Mouse (Mus musculus): ENCODE measurements around the gene Sptbn2. TPM values are rescaled to one million over a fixed set of nuclear protein-coding genes. Genes with fewer than 3 reads are reported as not detected.

Gene Sptbn2
- total and polyA plus RNA-seq, 3 experiments = 0.31 to 0.79 TPM; not detected in 1

GRCm38 (mm10) chr19:4797846-4798245, 86.9 kb downstream of the Sptbn2 start:
- Histone ChIP-seq H3K27ac (ENCODE audit: control insufficient read depth, low read depth, low read length) (no peak overlapping the region), H3K36me3 (ENCODE audit: control insufficient read depth in 1 of 2, insufficient read depth in 2 of 2, low read length in 2 of 2) (peaks cover 29 to 42% of the 10 kb centered on the region in 2 experiments), H3K4me3 (ENCODE audit: control insufficient read depth in 1 of 2, insufficient read depth in 1 of 2, low read depth in 2 of 2, low read length in 2 of 2) (no peak overlapping the region), H3K4me1 (ENCODE audit: control insufficient read depth in 1 of 2, insufficient read depth in 2 of 2, low read length in 2 of 2) (peaks cover 22 to 30% of the 10 kb centered on the region in 2 experiments), H3K9ac (ENCODE audit: control insufficient read depth, low read depth, low read length, poor library complexity, severe bottlenecking) (no peak overlapping the region), H3K79me2 (ENCODE audit: control insufficient read depth, insufficient read depth, low read length, poor library complexity) (peaks cover 69% of the 10 kb centered on the region), H3K27me3 (ENCODE audit: control insufficient read depth in 1 of 2, insufficient read depth in 2 of 2, low read length in 2 of 2) (no peaks in the 10 kb centered on the region), H3K9me3 (replicated peaks; ENCODE audit: insufficient read depth, low read length) (no peaks in the 10 kb centered on the region)
- DNase-seq (ENCODE audit: low read depth, low spot score) = no peak
- TF ChIP-seq EP300 (IDR thresholded peaks at IDR 0.05; ENCODE audit: low read depth in 1 of 2, low read length in 2 of 2) (no peak), GATA1 (IDR thresholded peaks at IDR 0.05; ENCODE audit: low read depth, low read length) (no peak), ETS1 (IDR thresholded peaks at IDR 0.05; ENCODE audit: low read depth, low read length) (no peak), HCFC1 (IDR thresholded peaks at IDR 0.05; ENCODE audit: low read depth, low read length) (no peak), MAZ (IDR thresholded peaks at IDR 0.05; ENCODE audit: low read depth, low read length) (no peak), NELFE (IDR thresholded peaks at IDR 0.05; ENCODE audit: low read depth, low read length) (no peak), TCF12 (IDR thresholded peaks at IDR 0.05; ENCODE audit: low read depth, low read length) (no peak), CTCF (IDR thresholded peaks at IDR 0.05 in 2 of 3, conservative IDR thresholded peaks at IDR 0.05 in 1 of 3; ENCODE audit: control insufficient read depth in 1 of 3, insufficient read depth in 1 of 3, low read depth in 2 of 3, low read length in 3 of 3, poor library complexity in 1 of 3, severe bottlenecking in 1 of 3) (no peak), BHLHE40 (IDR thresholded peaks at IDR 0.05; ENCODE audit: borderline replicate concordance, low read depth, low read length) (no peak), CHD1 (IDR thresholded peaks at IDR 0.05; ENCODE audit: low read depth, low read length) (no peak), POLR2AphosphoS2 (IDR thresholded peaks at IDR 0.05; ENCODE audit: low read length) (no peak), USF1 (IDR thresholded peaks at IDR 0.05; ENCODE audit: low read depth, low read length) (no peak), CHD2 (IDR thresholded peaks at IDR 0.05; ENCODE audit: low read length) (no peak), ZMIZ1 (IDR thresholded peaks at IDR 0.05; ENCODE audit: low read depth, low read length) (no peak), POLR2A (IDR thresholded peaks at IDR 0.05; ENCODE audit: control insufficient read depth in 1 of 2, insufficient read depth in 1 of 2, low read depth in 1 of 2, low read length in 2 of 2, poor library complexity in 1 of 2) (no peak), ZKSCAN1 (IDR thresholded peaks at IDR 0.05; ENCODE audit: low read depth, low read length) (no peak), GABPA (IDR thresholded peaks at IDR 0.05; ENCODE audit: low read depth, low read length) (no peak), MYC (IDR thresholded peaks at IDR 0.05; ENCODE audit: low read depth, low read length) (no peak), RAD21 (IDR thresholded peaks at IDR 0.05; ENCODE audit: low read depth, low read length) (no peak)

- Histone ChIP-seq H3K36me3 (ENCODE audit: control insufficient read depth in 1 of 2, insufficient read depth in 2 of 2, low read length in 2 of 2) (peaks cover 34 to 40% of the 10 kb centered on the region in 2 experiments), H3K4me3 (ENCODE audit: control insufficient read depth in 1 of 2, insufficient read depth in 1 of 2, low read depth in 2 of 2, low read length in 2 of 2) (no peak overlapping the region), H3K79me2 (ENCODE audit: control insufficient read depth, insufficient read depth, low read length, poor library complexity) (peaks cover 74% of the 10 kb centered on the region), H3K27ac (ENCODE audit: control insufficient read depth, low read depth, low read length) (no peak overlapping the region), H3K9me3 (replicated peaks; ENCODE audit: insufficient read depth, low read length) (no peaks in the 10 kb centered on the region), H3K9ac (ENCODE audit: control insufficient read depth, low read depth, low read length, poor library complexity, severe bottlenecking) (no peak overlapping the region), H3K27me3 (ENCODE audit: control insufficient read depth in 1 of 2, insufficient read depth in 2 of 2, low read length in 2 of 2) (no peaks in the 10 kb centered on the region), H3K4me1 (ENCODE audit: control insufficient read depth in 1 of 2, insufficient read depth in 2 of 2, low read length in 2 of 2) (peaks cover 22 to 30% of the 10 kb centered on the region in 2 experiments)
- DNase-seq (ENCODE audit: low read depth, low spot score) = no peak
- TF ChIP-seq ETS1 (IDR thresholded peaks at IDR 0.05; ENCODE audit: low read depth, low read length) = no peak
These were observed 88.1 kb downstream of the Sptbn2 start for GRCm38 (mm10) chr19:4799083-4799482.

Other genes with a start within 250 kb of the Sptbn2 start
- gene Syt12, start 233.7 kb upstream of the Sptbn2 start, total RNA-seq (2012; rRNA removed) = not detected in 2 replicates
- not detected for gene Syt12, start 233.7 kb upstream of the Sptbn2 start, polyA plus RNA-seq (2012; ENCODE audit: insufficient read depth in 1 of 2, insufficient read length in 2 of 2, low read depth in 1 of 2, low replicate concordance in 2 of 2, missing spikeins in 1 of 2)
- not detected in 2 replicates for gene 2010003K11Rik, start 212.6 kb upstream of the Sptbn2 start, total RNA-seq (2012; rRNA removed)
- not detected for gene 2010003K11Rik, start 212.6 kb upstream of the Sptbn2 start, polyA plus RNA-seq (2012; ENCODE audit: insufficient read depth in 1 of 2, insufficient read length in 2 of 2, low read depth in 1 of 2, low replicate concordance in 2 of 2, missing spikeins in 1 of 2)
- gene Pcx, start 200.7 kb upstream of the Sptbn2 start, total RNA-seq (2012; rRNA removed) = 5.9 and 7.2 TPM in 2 replicates
- gene Pcx, start 200.7 kb upstream of the Sptbn2 start, polyA plus RNA-seq (2012; ENCODE audit: insufficient read depth in 1 of 2, insufficient read length in 2 of 2, low read depth in 1 of 2, low replicate concordance in 2 of 2, missing spikeins in 1 of 2) = 1 to 10 TPM in 1 of 2 experiments, not detected in 1; 7.9 TPM
- gene Lrfn4, start 95.5 kb upstream of the Sptbn2 start, total RNA-seq (2012; rRNA removed) = 11.5 and 14.0 TPM in 2 replicates
- 10 to 100 TPM in 1 of 2 experiments, not detected in 1; 17.5 TPM for gene Lrfn4, start 95.5 kb upstream of the Sptbn2 start, polyA plus RNA-seq (2012; ENCODE audit: insufficient read depth in 1 of 2, insufficient read length in 2 of 2, low read depth in 1 of 2, low replicate concordance in 2 of 2, missing spikeins in 1 of 2)
- gene Rce1, start 85.5 kb upstream of the Sptbn2 start, total RNA-seq (2012; rRNA removed) = 37.1 and 43.1 TPM in 2 replicates
- 10 to 100 TPM in 1 of 2 experiments, not detected in 1; 67.8 TPM for gene Rce1, start 85.5 kb upstream of the Sptbn2 start, polyA plus RNA-seq (2012; ENCODE audit: insufficient read depth in 1 of 2, insufficient read length in 2 of 2, low read depth in 1 of 2, low replicate concordance in 2 of 2, missing spikeins in 1 of 2)
- 0.39 and 2.1 TPM in 2 replicates for gene Gm960, start 12.5 kb upstream of the Sptbn2 start, total RNA-seq (2012; rRNA removed)
- 1 to 10 TPM in 1 of 2 experiments, not detected in 1; 2.3 TPM for gene Gm960, start 12.5 kb upstream of the Sptbn2 start, polyA plus RNA-seq (2012; ENCODE audit: insufficient read depth in 1 of 2, insufficient read length in 2 of 2, low read depth in 1 of 2, low replicate concordance in 2 of 2, missing spikeins in 1 of 2)
- gene Rbm4b, start 45.3 kb downstream of the Sptbn2 start, total RNA-seq (2012; rRNA removed) = 7.0 and 7.4 TPM in 2 replicates
- gene Rbm4b, start 45.3 kb downstream of the Sptbn2 start, polyA plus RNA-seq (2012; ENCODE audit: insufficient read depth in 1 of 2, insufficient read length in 2 of 2, low read depth in 1 of 2, low replicate concordance in 2 of 2, missing spikeins in 1 of 2) = 10 to 100 TPM in 1 of 2 experiments, not detected in 1; 11.1 TPM
- 51.6 and 57.1 TPM in 2 replicates for gene Rbm4, start 82.7 kb downstream of the Sptbn2 start, total RNA-seq (2012; rRNA removed)
- gene Rbm4, start 82.7 kb downstream of the Sptbn2 start, polyA plus RNA-seq (2012; ENCODE audit: insufficient read depth in 1 of 2, insufficient read length in 2 of 2, low read depth in 1 of 2, low replicate concordance in 2 of 2, missing spikeins in 1 of 2) = 10 to 100 TPM in 1 of 2 experiments, not detected in 1; 31.4 TPM
- gene Gm21992, start 100.4 kb downstream of the Sptbn2 start, total RNA-seq (2012; rRNA removed) = 10.6 and 10.8 TPM in 2 replicates
- 10 to 100 TPM in 1 of 2 experiments, not detected in 1; 21.9 TPM for gene Gm21992, start 100.4 kb downstream of the Sptbn2 start, polyA plus RNA-seq (2012; ENCODE audit: insufficient read depth in 1 of 2, insufficient read length in 2 of 2, low read depth in 1 of 2, low replicate concordance in 2 of 2, missing spikeins in 1 of 2)
- gene Rbm14, start 100.5 kb downstream of the Sptbn2 start, total RNA-seq (2012; rRNA removed) = 44.7 and 49.0 TPM in 2 replicates
- 10 to 100 TPM in 1 of 2 experiments, not detected in 1; 82.3 TPM for gene Rbm14, start 100.5 kb downstream of the Sptbn2 start, polyA plus RNA-seq (2012; ENCODE audit: insufficient read depth in 1 of 2, insufficient read length in 2 of 2, low read depth in 1 of 2, low replicate concordance in 2 of 2, missing spikeins in 1 of 2)
- 43.3 and 48.3 TPM in 2 replicates for gene Ccs, start 128.2 kb downstream of the Sptbn2 start, total RNA-seq (2012; rRNA removed)
- gene Ccs, start 128.2 kb downstream of the Sptbn2 start, polyA plus RNA-seq (2012; ENCODE audit: insufficient read depth in 1 of 2, insufficient read length in 2 of 2, low read depth in 1 of 2, low replicate concordance in 2 of 2, missing spikeins in 1 of 2) = 10 to 100 TPM in 1 of 2 experiments, not detected in 1; 56.6 TPM
- gene Ccdc87, start 128.2 kb downstream of the Sptbn2 start, total RNA-seq (2012; rRNA removed) = 0.04 TPM in 1 of 2 replicates, not detected in the other
- gene Ccdc87, start 128.2 kb downstream of the Sptbn2 start, polyA plus RNA-seq (2012; ENCODE audit: insufficient read depth in 1 of 2, insufficient read length in 2 of 2, low read depth in 1 of 2, low replicate concordance in 2 of 2, missing spikeins in 1 of 2) = under 1 TPM in 1 of 2 experiments, not detected in 1; 0.06 TPM
- not detected in 2 replicates for gene Ctsf, start 144.0 kb downstream of the Sptbn2 start, total RNA-seq (2012; rRNA removed)
- gene Ctsf, start 144.0 kb downstream of the Sptbn2 start, polyA plus RNA-seq (2012; ENCODE audit: insufficient read depth in 1 of 2, insufficient read length in 2 of 2, low read depth in 1 of 2, low replicate concordance in 2 of 2, missing spikeins in 1 of 2) = not detected
- 1.0 and 1.3 TPM in 2 replicates for gene Actn3, start 166.7 kb downstream of the Sptbn2 start, total RNA-seq (2012; rRNA removed)
- under 1 TPM in 1 of 2 experiments, not detected in 1; 0.65 TPM for gene Actn3, start 166.7 kb downstream of the Sptbn2 start, polyA plus RNA-seq (2012; ENCODE audit: insufficient read depth in 1 of 2, insufficient read length in 2 of 2, low read depth in 1 of 2, low replicate concordance in 2 of 2, missing spikeins in 1 of 2)
- gene Zdhhc24, start 167.5 kb downstream of the Sptbn2 start, total RNA-seq (2012; rRNA removed) = 12.9 and 15.8 TPM in 2 replicates
- 10 to 100 TPM in 1 of 2 experiments, not detected in 1; 21.1 TPM for gene Zdhhc24, start 167.5 kb downstream of the Sptbn2 start, polyA plus RNA-seq (2012; ENCODE audit: insufficient read depth in 1 of 2, insufficient read length in 2 of 2, low read depth in 1 of 2, low replicate concordance in 2 of 2, missing spikeins in 1 of 2)
- 1.2 and 1.4 TPM in 2 replicates for gene Bbs1, start 195.5 kb downstream of the Sptbn2 start, total RNA-seq (2012; rRNA removed)
- gene Bbs1, start 195.5 kb downstream of the Sptbn2 start, polyA plus RNA-seq (2012; ENCODE audit: insufficient read depth in 1 of 2, insufficient read length in 2 of 2, low read depth in 1 of 2, low replicate concordance in 2 of 2, missing spikeins in 1 of 2) = 1 to 10 TPM in 1 of 2 experiments, not detected in 1; 1.9 TPM
- gene Dpp3, start 217.1 kb downstream of the Sptbn2 start, total RNA-seq (2012; rRNA removed) = 58.7 and 59.4 TPM in 2 replicates
- 10 to 100 TPM in 1 of 2 experiments, not detected in 1; 82.7 TPM for gene Dpp3, start 217.1 kb downstream of the Sptbn2 start, polyA plus RNA-seq (2012; ENCODE audit: insufficient read depth in 1 of 2, insufficient read length in 2 of 2, low read depth in 1 of 2, low replicate concordance in 2 of 2, missing spikeins in 1 of 2)
- 0.08 TPM in 1 of 2 replicates, not detected in the other for gene Peli3, start 232.0 kb downstream of the Sptbn2 start, total RNA-seq (2012; rRNA removed)
- gene Peli3, start 232.0 kb downstream of the Sptbn2 start, polyA plus RNA-seq (2012; ENCODE audit: insufficient read depth in 1 of 2, insufficient read length in 2 of 2, low read depth in 1 of 2, low replicate concordance in 2 of 2, missing spikeins in 1 of 2) = under 1 TPM in 1 of 2 experiments, not detected in 1; 0.33 TPM